Mouse (Mus musculus): ENCODE measurements at regions not wholly inside any gene's neighbourhood (a gene's known extent, or its start where the extent isn't known, plus 50 kb on each side); places are given as distances from the start of the nearest gene placed in this dataset.

GRCm38 (mm10) chr12:79912281-79913063 is 200.3 kb downstream of the Zfp36l1 start:
- DNase-seq (ENCODE audit: low read depth, low spot score): no peak

DNA sequence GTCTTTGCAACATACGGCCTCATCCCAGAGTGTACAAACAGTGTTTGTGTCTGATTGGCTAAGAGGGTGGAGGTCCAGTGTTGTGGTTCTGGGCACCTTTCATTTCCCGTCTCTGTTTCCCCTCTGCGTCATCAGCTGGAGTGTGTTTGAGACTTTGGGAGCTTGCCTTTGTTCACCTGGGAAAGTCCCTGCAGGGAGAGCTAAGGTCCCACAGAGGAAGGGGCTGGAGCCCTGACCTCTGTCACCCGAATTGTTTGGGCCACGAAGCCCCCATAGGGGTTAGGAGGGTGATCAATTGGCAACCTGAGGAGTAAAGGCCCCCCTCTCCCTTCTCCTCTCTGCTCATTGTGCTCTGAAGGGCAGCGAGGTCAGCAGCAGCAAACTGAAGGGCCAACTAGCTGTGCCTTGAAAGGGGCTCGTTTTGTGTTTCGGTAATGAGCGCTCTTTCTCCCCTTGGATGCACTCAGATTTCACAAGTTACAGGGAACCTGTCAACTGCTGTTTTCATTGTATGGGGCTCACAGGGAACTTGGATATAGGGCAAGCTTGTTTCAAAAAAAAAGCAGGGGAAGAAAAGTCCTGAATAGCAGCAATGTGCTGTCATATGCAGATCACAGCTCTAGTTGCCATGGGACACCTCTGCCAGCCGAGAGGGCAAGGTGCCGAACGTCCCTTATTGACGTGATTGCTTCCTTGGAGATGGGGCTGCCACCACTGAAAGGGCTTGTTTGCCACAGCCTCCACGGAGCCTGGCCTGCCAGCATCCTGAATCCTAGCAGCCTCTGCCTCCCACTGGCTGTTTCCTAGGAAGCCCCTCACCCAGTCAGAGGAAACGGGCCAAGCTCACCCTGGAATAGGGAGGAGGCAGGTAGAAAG is 201.7 kb downstream of the Zfp36l1 start:
- DNase-seq (ENCODE audit: low read depth, low spot score): no peak

GRCm38 (mm10) chr12:79907583-79907982 is 205.2 kb downstream of the Zfp36l1 start:
- DNase-seq (ENCODE audit: low read depth, low spot score): no peak

- DNase-seq (ENCODE audit: low read depth, low spot score): no peak
Observed at GRCm38 (mm10) chr12:79906738-79907365, 206.0 kb downstream of the Zfp36l1 start.

DNA sequence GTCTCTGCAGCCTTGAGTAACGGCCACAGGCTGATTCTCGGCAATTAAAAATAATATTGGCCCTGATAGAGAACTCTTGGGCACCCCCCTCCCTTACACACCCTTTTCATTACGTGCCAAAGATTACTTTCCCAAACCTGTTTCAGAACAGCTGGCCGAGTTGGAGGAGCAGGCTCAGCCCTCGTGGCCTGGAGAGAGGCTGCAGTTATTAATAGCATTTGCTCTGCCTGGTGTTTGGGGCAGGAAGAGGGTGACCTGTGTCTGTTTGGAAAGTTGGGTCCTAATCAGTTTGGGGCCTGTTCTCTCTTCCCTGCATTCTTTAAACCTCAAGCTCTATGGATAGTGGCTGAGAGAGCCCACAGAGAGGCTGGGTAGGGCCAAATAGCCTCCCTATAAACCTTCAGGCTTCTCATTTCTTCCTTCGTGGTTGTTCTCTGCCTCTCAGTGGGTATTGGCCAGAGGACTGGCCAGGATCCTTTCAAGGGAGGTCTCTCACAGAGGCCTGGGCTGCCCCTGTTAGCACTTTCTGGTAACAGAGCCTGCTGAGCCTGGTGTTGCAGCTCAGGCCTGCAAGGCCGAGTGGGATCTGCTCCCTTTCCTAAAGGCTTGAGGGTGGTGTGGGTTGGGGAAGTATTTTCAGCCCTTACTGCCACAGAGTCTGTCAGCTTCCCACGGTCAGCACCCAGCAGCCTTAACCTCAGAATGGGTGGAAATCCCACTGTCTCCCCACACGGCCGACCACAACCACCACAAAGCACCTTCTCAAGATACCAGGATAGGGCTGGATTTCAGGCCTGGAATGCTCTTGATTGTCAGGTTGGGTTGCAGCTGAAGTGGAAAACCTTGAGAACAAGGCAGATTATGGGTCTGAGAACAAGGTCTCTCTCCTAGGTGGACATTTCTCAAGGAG is 206.7 kb downstream of the Zfp36l1 start:
- no peak for DNase-seq (ENCODE audit: low read depth, low spot score)

GRCm38 (mm10) chr12:79904913-79905549 is 207.8 kb downstream of the Zfp36l1 start:
- no peak for DNase-seq (ENCODE audit: low read depth, low spot score)

DNA sequence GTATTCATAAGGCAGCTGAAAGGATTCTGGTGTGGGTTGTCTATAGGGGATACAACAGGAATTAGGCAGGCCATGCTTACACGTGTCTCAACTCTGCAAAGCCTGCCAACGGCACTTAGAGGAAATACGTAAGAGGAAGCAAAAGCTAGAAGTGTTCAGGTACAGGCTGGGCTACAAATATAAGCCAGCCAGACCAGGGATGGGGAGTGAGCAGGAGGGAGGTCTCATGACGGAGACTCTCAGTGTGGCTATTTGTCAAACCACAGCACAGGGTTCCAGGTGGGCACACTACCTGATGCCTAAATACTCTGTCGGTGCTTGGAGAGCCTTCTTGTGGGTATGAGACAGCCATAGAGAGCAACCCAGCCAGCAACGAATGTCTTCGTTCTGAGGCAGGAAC is 210.1 kb downstream of the Zfp36l1 start:
- no peak for DNase-seq (ENCODE audit: low read depth, low spot score)

DNA sequence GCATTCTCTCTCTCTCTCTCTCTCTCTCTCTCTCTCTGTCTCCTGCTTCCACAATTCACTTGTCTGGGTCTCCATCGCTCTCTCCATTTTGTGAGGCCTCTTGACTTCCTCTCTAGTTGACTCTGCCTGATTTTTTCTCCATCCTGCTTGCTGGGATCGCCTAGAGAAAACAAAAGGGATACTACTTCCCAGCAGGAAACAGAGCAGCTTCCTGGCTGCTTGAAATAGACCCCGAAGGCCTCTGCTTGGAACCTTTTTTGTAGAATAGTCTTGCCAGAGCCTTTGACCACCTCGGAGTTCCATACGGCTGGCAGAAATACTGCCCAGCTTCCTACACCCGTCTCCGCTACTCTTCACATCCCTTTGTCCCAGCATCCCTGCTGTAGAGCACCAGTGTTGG is 210.7 kb downstream of the Zfp36l1 start:
- no peak for DNase-seq (ENCODE audit: low read depth, low spot score)

GRCm38 (mm10) chr12:79898198-79898930 is 214.4 kb downstream of the Zfp36l1 start:
- no peak for DNase-seq (ENCODE audit: low read depth, low spot score)

DNA sequence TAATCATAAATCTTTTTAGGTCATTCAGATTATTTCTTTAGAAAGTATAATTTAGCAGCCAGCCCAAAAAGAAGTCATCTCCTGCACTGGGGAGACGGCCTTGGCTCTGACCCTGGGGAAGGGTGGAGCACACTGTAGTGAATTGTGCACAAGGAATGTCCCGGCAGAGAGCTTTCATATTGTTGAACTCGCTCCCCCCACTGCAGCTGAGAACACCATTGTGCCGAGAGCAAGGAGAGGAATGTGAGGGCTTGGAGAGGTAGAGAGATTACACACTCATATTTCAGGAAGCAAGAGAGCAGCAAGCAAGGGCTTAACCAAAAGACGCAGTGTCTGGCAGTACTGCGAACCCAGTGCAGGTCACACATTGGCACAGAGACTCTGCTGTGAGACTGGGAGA is 216.8 kb downstream of the Zfp36l1 start:
- no peak for DNase-seq (ENCODE audit: low read depth, low spot score)

DNA sequence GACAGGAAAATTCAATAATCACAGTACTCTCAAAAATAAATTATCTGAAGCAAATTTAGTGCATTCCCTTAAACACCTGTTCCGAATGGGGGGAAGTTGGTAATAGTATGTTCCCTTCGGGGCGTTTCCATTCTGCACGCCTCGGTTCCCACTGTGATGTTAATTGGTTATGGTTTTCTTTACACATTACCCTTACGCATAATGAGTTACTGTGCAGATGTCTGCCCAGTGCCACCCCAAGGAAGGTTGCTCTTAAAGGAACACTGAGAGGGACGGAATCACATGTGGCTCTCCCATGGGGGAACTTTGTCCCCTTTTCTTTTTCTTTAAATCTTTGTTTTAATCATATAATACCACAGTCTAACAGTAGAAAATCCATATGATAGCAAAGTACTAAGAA is 217.5 kb downstream of the Zfp36l1 start:
- no peak for DNase-seq (ENCODE audit: low read depth, low spot score)

- DNase-seq (ENCODE audit: low read depth, low spot score): no peak
Observed at GRCm38 (mm10) chr12:79892871-79893270, 219.9 kb downstream of the Zfp36l1 start.

DNA sequence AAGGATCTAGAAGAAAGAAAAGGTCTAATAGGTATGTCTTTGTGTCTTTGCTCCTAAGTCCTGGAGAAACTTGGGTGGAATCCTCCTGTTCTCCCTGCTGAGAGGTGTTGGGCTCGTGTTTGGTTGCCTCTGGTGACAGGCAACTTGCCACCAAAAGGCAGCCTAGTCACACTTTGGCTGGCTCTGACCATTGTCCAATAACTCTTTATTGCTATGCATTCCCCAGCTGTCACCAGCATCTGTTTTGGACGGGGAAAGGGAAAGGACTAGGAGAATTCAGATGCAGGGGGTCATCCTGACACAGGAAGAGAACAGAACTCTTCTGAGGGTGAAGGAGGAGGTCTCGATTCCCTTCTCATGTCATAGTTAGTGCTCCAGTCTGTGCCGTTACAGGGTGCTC is 220.9 kb downstream of the Zfp36l1 start:
- DNase-seq (ENCODE audit: low read depth, low spot score): no peak

- no peak for DNase-seq (ENCODE audit: low read depth, low spot score)
Observed at GRCm38 (mm10) chr12:79890887-79891286, 221.9 kb downstream of the Zfp36l1 start.

- no peak for DNase-seq (ENCODE audit: low read depth, low spot score)
Observed at GRCm38 (mm10) chr12:79890291-79890690, 222.5 kb downstream of the Zfp36l1 start.

DNA sequence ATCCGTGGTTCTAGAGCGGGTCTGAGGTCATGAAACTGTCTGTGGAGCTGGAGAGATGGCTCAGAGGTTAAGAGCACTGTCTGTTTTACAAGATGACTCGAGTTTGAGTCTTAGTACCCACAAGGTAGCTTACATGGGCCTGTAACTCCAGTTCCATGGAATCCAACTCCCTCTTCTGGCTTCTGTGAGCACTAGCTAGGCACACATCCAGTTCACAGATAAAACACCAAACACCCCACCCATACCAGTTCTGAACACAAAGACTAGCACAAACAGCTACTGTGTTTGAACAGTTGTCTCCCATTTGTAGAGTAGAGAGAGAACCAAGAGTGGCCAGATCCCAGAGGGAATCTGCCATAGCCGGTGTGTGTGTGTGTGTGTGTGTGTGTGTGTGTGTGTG is 224.0 kb downstream of the Zfp36l1 start:
- no peak for DNase-seq (ENCODE audit: low read depth, low spot score)

- no peak for DNase-seq (ENCODE audit: low read depth, low spot score)
Observed at GRCm38 (mm10) chr12:79888086-79888485, 224.7 kb downstream of the Zfp36l1 start.

- DNase-seq (ENCODE audit: low read depth, low spot score): no peak
Observed at GRCm38 (mm10) chr12:79887225-79887886, 225.5 kb downstream of the Zfp36l1 start.

- no peak for DNase-seq (ENCODE audit: low read depth, low spot score)
Observed at GRCm38 (mm10) chr12:79886494-79886893, 226.3 kb downstream of the Zfp36l1 start.

DNA sequence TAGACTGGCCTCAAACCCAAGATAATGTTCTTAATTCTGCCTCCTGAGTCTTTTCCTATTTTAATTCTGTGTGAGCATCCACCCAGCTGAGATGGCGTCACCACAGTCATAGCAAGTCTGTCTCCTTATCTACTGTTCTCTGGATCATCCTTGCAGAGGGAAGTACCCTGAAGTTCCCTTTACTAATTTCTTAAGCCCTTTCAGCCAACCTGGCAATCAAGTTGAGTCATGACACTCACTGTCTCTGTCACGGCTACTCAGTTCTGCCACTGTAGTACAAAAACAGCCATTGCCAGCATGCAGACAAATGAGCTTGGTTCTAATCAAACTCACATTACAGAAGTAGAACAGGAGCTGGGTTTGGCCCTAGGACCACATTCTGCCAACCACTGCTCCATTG is 227.5 kb downstream of the Zfp36l1 start:
- DNase-seq (ENCODE audit: low read depth, low spot score): no peak

Data from A20 (cell line).